ENCODE assay signal across 26 mouse cellular contexts in the genomic region with DNA sequence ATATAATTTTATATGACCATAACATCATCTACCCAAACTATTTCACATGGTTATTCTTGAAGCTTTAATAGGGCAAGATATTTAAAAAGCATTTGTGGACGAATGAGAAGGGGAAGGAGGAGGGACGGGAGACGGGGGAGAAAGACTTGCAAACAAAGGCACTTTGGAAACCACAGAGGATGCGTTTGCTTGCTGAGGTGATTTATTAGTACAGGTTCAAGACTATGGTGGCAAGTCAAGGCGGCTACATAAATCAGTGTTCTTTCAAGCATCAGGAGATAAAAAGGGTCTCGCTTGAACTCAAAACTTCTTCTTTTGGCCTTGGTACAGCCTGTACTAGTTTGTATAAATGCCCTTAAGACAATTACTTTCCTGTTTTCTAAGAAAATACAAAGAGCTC.
"Had no signal": no experiment of that assay in that cellular context is flagged by ENCODE, and none has a peak within 500 bp of the region (broad histone marks: within the 10 kb centered on the region; RNA-seq: fewer than 3 reads in every experiment).

No protein-coding gene starts in this region.

- ATAC-seq: hindbrain, embryonic 16.5 days; inflammation-experienced regulatory T-cells, adult 6 months; intestine, embryonic 15.5 days; intestine, postnatal 0 days had no signal

- H3K27me3 ChIP-seq: heart, embryonic 12.5 days; hindbrain, embryonic 12.5 days; intestine, embryonic 15.5 days; limb, embryonic 12.5 days; liver, embryonic 13.5 days; liver, embryonic 15.5 days had no signal

- H3K36me3 ChIP-seq: heart, embryonic 10.5 days; heart, embryonic 12.5 days; hindbrain, embryonic 10.5 days; hindbrain, embryonic 12.5 days; intestine, embryonic 15.5 days; limb, embryonic 12.5 days; liver, embryonic 13.5 days; liver, embryonic 15.5 days had no signal

- H3K4me2 ChIP-seq: heart, embryonic 12.5 days; hindbrain, embryonic 12.5 days; hindbrain, embryonic 14.5 days; intestine, embryonic 15.5 days; limb, embryonic 12.5 days; liver, embryonic 11.5 days; liver, embryonic 13.5 days; liver, embryonic 15.5 days had no signal

- H3K4me1 ChIP-seq: heart, embryonic 10.5 days; heart, embryonic 12.5 days; hindbrain, embryonic 12.5 days; intestine, embryonic 15.5 days; limb, embryonic 12.5 days; liver, embryonic 13.5 days; liver, embryonic 15.5 days had no signal

- H3K9ac ChIP-seq: heart, embryonic 12.5 days; hindbrain, embryonic 12.5 days; hindbrain, embryonic 14.5 days; intestine, embryonic 15.5 days; limb, embryonic 12.5 days; liver, embryonic 13.5 days; liver, embryonic 15.5 days had no signal

- H3K9me3 ChIP-seq: heart, embryonic 10.5 days; heart, embryonic 12.5 days; hindbrain, embryonic 10.5 days; hindbrain, embryonic 12.5 days; intestine, embryonic 15.5 days; limb, embryonic 12.5 days; liver, embryonic 13.5 days; liver, embryonic 15.5 days had no signal

- H3K27ac ChIP-seq: gastrocnemius, adult 2 months; heart, embryonic 10.5 days; hindbrain, embryonic 10.5 days; hindbrain, embryonic 12.5 days; hindbrain, embryonic 14.5 days; intestine, embryonic 15.5 days; layer of hippocampus, adult 2 months; left cerebral cortex, adult 2 months; limb, embryonic 12.5 days; liver, embryonic 13.5 days; liver, embryonic 15.5 days had no signal

- H3K4me3 ChIP-seq: gastrocnemius, adult 2 months; heart, embryonic 10.5 days; heart, embryonic 12.5 days; hindbrain, embryonic 10.5 days; hindbrain, embryonic 12.5 days; intestine, embryonic 15.5 days; layer of hippocampus, adult 2 months; left cerebral cortex, adult 2 months; limb, embryonic 12.5 days; liver, embryonic 13.5 days; liver, embryonic 15.5 days had no signal

- DNase-seq: gastrocnemius, adult 2 months; gastrocnemius, postnatal 10 days; gastrocnemius, postnatal 25 days; heart, adult 18-20 months; heart, postnatal 10 days; heart, postnatal 4 days; kidney, adult 18-20 months; kidney, adult 8-10 months; kidney, postnatal 25 days; kidney, postnatal 4 days; liver; liver, embryonic 13.5 days had no signal
